Mouse (Mus musculus) brain, embryonic 14.5 days (tissue): ENCODE data around the gene Mgmt.

Source experiments
- CTCF ChIP-seq: fragments of 200-500 bp; IDR thresholded peaks from 2 replicates; pipeline ENCODE4 v1.5.1; 2012; ENCODE audit warnings: inconsistent platforms, mild to moderate bottlenecking, moderate library complexity, borderline replicate concordance; ENCODE audit not compliant: insufficient read depth, insufficient read length; ENCODE audit errors: extremely low read depth
- POLR2A ChIP-seq: fragments of 200-500 bp; IDR thresholded peaks from 2 replicates; pipeline ENCODE4 v1.6.1; 2012; ENCODE audit warnings: mild to moderate bottlenecking, inconsistent platforms, borderline replicate concordance; ENCODE audit not compliant: poor library complexity, insufficient read depth, insufficient read length, severe bottlenecking; ENCODE audit errors: extremely low read depth

- TF ChIP-seq CTCF = no peak
- TF ChIP-seq POLR2A = no peak
Measured at GRCm38 (mm10) chr7:137046891-137047290, 152.5 kb downstream of the Mgmt start.
